Mouse (Mus musculus) erythroblast, adult 5-6 weeks (primary cell): Measurements from ENCODE around the gene Npepps. TPM values are rescaled to one million over a fixed set of nuclear protein-coding genes. Genes with fewer than 3 reads are reported as not detected.
"Not testable (repeated sequence)": the region's sequence is repeated elsewhere in the genome, so short reads cannot be mapped to it uniquely, and the experiment has no call there.

Experiments
- ATAC-seq: replicated peaks from 2 replicates; pipeline ENCODE4 v1.8.0; 2016; ENCODE audit warnings: moderate number of reproducible peaks, mild to moderate bottlenecking, moderate TSS enrichment, inconsistent platforms; ENCODE audit not compliant: poor library complexity, low FRiP score, severe bottlenecking
- total RNA-seq, 2 experiments: library from RNA; stranded (forward) in 1 of 2; stranded (reverse) in 1 of 2; fragments of 150-400 nt in 1 of 2; fragments of 200-764, 138-1000 nt in 1 of 2; gene quantifications; 2 replicates each; pipeline versions ENCODE4 v1.2.3 to v1.2.4; 2015 to 2017; ENCODE audit warnings: low replicate concordance in 2 of 2

The Npepps gene
- 18.1 and 21.7 TPM in 2 replicates for total RNA-seq (2015; ENCODE audit: low replicate concordance)
- total RNA-seq (2017; ENCODE audit: low replicate concordance): 7.2 and 21.7 TPM in 2 replicates

DNA sequence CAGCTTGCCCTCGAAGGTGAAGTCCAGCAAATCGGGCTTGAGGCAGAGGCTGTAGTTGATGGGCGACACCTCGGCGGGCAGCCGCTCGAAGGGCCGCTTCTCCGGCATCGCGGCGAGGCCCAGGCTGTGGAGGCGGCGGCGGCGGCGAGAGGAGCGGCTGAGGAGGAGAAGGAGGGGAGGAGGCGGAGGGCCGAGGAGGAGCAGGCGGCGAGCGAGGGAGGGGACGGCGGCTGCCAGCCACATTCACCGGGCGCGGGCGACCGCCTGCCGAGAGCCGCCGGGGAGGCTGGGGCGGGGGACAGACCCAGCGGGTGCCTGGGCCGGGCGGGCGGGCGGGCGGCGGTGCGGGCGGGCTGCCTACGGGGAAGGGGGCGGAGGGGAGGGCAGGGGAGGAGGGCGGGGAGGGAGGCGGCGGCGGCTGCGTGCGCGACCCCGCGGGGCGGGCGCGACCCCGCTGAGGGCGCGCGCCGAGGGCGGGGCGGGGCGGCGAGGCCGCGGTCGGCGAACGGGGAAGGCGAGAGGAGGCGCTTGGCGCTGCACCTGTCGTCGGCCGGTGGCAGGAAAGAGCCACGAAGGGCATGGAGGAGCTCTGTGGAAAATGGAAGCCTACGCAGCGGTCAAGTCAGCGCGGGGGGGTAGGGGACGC is at the start of gene Npepps:
Npepps (minus strand) TSS at position 423 of the 646 bp plus-strand sequence.
- ATAC-seq: peak; percentile 87

DNA sequence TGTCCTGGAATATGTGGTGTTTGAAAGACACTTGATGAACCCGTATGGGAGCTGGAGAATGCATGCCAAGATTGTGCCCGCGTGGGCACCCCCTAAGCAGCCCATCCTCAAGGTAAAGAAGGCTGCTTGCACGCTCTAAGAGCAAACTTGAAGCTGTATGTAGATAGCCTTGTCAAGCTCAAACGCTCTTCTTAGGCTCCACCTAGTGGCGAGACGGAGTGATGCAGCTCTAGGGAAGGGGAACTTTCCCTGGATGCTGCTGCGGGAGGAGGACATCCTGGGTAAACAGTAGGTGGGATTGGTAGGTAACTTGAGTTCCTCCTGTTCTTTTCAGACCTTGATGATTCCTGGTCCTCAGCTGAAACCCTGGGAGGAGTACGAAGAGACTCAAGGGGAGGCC is 47.7 kb upstream of the Npepps start:
- ATAC-seq: peak; percentile 84

DNA sequence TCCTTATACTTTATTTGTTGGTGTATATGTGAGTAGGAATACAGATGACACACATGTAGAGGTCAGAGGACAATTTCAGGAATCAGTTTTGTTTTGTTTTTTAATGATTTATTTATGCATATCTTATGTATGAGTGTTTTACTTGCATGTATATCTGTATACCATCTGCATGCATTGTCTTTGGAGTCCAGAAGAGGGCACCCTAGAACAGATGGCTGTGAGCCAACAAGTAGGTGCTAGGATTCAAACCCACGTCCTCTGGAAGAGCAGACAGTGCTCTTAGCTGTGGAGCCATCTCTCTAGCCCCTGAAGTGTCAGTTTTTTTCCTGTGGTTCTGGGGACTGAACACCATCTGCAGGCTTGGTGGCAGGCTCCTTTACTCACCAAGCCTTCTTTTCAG is 44.8 kb upstream of the Npepps start:
- ATAC-seq: no peak

DNA sequence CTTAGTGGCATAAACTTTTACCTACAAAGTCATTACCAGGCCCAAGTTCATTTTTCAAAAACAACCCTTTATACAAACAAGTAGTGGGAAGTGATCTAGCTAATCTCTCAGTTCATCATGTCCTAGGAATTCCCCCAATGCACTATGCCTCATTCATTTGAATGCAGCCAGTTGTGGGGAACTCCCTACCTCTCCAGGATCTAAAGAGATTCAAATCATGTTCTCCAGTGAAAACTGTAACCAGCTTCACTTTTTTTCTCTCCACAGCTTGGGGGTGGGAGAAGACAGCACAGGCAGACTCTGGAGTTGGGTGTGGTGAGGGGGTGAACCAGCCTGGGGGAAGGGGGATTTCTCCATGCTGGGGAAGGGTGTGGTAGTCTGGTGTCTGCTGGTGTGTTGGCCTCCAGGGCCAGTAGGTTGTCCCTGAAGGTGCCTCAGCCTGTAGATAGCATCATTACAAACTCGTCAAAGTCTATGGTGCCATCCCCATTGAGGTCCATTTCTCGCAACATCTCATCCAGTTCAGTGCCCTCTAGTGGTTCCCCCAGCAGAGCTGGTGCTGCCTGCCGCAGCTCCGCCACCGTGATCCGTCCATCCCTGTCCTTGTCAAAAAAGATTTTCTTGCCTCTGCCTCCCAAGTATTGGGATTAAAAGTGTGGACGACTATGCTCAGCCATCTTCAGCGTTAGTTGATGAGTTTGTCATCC is 41.6 kb upstream of the Npepps start:
- peak; percentile 97 for ATAC-seq

DNA sequence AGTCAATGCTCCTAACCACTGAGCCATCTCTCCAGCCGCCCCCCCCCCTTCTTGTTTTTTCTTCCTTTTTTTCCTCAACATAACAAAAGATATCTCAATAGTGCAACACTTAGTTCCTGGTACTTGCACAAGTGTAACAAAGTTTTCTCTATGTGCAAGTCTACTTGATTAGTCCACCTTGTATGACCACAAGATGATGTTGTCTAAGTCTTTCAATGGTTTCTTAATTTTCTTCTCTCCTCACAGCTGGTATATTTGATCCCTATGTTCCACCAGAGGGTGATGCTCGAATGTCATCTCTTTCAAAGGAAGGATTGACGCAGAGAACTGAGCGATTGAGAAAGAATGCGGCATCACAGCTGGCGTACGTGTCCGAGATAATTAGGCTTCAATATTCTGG is 40.8 kb upstream of the Npepps start:
- ATAC-seq: no peak

DNA sequence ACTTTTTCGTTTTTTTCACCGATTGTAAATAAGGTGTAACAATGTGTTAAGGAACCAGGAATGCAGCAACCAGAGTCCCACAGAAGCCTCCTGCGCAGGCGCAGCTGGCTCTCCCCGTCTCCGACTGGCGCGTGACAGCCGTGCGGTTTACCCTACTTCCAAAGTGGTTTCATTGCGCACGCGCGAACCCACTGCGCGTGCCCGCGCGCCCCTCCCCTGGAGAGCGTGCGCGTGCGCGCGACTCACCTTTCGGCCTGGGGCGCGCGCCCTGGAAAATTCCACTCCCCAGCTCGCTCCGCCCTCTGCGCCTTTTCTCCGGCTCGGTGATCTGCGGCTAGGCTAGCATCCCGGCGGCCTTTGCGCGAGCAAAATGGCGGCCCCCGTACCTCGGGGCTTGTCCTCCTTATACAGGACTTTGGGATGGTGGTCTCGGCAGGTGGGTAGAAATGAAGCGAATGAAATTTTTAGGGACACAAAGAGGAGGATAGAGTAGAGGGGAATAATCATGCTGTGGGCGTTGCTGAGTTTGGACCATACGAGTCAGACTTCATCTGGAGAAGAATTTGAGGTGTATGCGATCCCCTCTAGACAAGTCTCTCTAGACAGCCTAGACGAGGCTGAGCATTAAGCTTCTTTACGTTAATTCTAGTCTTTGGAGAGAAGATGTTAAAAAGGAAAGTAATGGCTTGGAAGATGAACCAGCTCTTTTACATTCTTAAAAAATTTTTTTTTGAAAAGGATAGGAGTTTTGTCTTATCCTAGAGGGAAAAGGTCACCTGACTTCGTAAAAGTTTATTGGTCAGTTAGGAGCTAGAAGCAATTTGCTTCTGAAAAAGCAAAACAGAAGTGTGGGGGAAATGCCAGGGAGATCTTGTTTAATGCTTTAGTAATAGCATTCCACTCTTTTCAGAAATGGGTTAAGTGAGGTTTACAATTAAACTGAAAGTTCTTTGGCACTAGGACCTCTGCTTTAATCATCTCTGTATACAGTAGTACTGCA is 35.4 kb upstream of the Npepps start, which contains the start of gene Mrpl45:
Mrpl45 (plus strand) TSS at position 213 of the 1,000 bp plus-strand sequence.
- ATAC-seq: peak; percentile 99

DNA sequence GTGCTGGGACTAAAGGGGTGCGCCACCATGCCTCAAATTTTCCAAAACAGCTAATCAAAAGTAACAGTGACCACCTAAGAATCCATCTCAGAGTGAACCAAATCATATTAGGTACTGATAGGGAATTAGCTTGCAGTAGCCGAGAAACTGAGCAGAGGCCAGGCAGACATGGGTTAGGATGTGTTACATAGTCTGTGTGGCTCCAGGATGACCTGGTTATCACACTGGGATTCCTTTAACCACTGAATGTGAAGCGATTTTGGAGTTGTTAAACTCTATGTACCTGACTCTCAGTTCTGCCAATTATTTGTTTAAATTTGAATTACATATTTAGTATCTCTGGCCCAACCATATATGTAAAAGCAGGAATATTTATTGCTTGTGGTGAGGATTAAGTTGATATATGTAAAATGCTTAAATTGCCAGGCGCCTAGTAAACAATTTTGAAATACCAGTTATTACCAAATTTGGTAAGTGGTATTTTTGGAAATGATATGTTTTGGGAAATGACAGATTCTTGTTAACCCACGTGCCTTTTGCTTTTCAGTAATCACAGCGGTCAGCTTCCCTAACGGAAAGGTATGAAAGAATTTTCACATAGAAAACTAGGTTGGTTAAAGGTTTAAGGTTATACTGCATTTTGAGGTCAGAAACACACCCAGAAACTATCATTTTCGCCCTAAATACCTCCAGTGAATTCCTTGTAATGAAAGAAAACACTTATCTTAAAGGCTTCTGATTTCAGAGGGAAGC is 34.5 kb upstream of the Npepps start:
- ATAC-seq: no peak

DNA sequence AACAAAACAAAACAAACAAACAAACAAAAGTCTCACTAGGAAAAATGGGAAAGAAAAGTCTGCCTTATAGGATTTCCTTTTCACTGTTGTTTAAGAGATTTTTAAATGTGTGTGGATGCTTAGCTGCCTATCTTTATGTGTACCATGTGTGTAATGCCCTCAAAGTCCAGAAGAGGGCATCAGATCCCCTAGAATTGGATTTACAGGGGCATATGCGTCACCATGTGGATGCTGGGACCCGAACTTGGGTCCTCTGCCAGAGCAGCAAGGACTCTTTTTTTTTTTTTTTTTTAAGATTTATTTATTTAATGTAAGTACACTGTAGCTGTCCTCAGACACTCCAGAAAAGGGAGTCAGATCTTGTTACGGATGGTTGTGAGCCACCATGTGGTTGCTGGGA is 33.7 kb upstream of the Npepps start:
- ATAC-seq: no peak

DNA sequence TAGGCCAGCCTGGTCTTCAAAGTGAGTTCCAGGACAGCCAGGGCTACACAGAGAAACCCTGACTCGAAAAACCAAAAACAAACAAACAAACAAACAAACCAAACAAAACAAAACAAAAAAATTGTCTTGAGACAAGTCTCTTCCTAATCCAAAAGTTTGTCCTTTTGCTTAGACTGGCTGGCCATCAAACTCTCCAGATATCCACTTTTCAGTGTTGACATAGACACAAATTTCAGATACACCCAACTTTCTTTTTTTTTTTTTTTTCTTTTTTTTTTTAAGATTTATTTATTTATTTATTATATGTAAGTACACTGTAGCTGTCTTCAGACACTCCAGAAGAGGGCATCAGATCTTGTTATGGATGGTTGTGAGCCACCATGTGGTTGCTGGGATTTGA is 32.4 kb upstream of the Npepps start:
- ATAC-seq: not testable (repeated sequence)

DNA sequence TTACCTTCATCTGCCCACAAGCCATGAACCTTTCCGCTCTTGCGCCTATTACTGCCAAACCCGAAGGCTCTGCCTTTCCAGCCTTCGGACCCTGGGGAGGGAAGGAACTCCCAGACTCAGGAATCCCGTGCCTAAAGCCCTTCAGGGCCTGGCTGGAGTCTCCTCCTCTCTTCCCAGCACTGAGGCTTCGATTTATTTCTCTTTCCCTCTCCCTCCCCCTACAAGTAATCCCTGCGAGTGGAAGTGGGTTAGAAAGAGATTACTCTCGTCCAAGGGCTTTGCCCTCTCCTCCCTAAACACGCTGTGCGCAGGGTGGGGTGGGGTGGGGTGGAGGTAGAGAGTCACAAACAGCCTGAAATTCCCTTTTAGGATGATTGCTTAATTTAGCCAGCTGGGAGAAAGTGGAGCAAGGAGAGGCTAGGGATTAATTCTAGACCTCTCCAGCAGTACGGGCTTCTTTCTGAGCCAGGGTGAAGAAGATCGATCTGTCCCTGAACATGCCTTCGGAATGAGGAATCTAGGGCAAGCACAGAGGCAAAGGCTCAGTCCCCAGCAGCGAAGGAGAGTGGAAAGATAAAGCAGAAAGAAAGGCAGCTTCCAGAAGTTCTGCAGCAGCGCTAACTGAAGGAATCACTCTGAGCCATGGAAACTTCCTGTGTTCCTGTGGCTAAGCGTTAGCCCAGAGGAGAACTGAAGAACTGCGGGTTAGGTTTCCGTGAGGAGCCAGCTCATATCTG is 30.6 kb upstream of the Npepps start:
- no peak for ATAC-seq

DNA sequence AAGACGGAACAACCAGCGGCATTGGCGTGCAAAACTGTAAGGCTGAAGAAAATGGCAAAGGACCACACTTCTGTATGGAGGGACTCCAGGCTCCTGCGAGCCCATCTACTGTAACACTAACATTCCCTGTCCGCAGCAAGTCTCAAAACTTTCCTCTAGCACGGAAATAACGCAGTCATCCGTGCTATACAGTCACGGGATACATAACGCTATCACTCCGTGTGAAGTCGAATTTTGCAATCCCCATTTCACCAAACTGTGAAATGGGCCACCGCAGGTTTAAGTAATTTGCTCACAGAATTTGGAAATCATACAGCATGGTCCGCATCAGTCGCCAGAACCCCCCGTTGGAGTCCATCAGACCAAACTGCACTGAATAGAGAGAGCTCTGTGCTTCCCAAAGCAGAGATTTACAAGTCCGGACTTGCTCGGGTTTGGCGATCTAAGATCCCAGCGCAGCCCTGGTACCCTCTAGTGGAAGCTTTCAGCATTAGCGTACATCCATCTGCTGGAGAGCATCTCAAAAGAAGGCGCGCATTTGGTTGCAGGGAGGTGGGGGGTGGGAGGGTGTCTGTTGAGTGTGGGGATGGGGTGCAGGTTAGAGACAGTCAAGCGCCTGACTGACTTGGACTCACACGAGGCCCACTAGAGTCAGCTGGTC is 29.6 kb upstream of the Npepps start:
- no peak for ATAC-seq

DNA sequence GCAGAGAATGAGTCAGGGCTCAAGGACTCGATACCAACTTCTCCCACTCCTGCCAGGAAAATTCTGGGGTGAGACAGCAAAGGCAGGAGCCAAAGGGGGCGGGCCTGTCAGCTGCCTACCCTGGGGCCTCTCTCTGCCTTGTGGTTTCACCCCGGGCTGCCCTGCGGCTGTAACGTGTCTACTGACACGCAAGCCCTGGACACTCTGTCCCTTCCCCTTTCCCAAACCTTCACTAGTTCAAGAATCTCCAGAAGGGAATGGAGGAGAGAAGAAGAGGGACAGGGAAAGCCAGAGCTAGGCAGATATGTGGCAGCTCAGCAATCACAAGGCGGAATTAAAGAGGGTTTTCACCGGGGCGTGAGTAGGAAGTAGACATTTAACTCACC is 29.0 kb upstream of the Npepps start:
- ATAC-seq: no peak

DNA sequence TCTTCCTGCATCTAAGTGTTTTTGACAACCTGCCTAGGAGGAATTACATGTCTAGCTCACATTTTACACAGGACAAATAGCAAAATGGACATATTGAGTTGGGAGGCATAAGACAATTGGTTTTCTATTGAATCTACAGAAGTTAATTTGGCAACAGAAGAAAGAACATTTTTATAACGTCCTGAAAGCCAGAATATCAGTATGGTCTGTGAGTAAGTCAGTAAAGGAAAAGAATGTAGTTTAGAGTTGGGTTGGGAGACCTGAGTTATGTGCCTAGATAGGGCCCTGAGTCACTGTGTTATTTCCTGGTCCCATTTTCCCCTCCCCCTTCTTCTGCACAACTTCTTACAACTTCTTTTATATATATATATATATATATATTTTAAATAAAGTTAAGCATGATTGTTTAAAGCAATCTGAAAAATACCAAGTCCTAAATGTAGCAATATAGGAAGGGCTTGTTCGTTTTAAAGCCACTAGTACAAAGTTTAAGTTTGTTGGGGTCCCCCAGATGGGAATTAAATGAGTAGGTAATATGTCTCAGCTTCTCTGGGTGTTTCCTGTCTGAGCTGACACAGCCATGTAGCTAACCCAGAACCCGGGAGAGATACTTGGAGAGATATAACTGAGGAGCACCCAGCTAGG is 28.5 kb upstream of the Npepps start:
- ATAC-seq: no peak

DNA sequence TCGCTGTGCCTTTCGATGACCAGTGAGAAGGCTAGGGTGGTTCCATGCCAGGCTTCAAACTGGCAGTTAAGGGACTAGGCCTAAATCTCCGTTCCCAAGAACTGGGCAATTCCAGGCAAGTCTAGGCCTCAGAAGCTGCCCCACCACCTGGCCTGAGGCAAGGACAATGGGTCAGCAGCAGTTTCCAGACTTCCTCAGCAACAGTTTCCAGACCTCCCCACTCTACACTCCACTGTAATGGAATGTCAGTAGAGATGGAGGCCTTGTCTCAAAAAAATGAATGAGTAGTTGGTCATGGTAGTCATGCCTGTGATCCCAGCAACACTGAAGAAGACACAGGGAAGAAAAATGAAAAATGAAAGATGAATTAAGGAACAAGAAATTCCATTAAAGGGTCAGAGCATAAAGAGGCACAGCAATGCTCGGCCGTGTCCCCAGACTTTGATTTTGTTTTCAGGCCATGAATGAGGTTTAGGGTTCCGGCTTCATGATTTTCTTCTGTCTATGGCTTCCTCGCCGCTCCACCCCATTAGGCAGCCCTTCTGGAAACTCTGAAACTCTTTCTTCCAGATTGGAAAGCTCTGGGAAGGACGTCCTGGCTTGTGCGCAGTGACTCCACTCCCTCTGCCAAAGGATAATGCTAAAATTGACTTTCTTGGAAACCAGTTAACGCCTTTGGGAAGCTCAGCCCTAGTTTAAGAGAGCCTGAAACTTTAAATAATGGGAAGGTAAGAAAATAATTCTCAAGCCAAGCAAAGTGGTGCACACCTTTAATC is 27.0 kb upstream of the Npepps start:
- no peak for ATAC-seq

DNA sequence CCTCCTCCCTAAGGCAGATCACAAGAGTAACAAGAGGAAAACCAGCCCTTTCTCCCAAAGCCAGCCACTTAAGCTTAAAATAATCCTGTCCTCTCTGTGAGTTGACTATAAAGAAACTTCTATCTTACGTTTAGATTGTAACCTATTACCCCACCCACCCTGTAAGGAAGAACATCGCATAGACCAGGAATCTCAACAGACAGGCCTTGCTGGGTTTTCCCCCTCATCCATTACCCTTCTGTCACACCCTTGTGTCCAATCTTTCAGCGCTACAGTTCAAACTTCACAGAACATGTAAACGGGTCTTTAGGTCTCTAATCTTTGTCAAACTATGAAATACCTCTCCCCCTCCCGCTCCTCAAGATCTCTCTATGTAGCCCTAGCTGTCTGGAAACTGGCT is 24.2 kb upstream of the Npepps start:
- ATAC-seq: no peak

DNA sequence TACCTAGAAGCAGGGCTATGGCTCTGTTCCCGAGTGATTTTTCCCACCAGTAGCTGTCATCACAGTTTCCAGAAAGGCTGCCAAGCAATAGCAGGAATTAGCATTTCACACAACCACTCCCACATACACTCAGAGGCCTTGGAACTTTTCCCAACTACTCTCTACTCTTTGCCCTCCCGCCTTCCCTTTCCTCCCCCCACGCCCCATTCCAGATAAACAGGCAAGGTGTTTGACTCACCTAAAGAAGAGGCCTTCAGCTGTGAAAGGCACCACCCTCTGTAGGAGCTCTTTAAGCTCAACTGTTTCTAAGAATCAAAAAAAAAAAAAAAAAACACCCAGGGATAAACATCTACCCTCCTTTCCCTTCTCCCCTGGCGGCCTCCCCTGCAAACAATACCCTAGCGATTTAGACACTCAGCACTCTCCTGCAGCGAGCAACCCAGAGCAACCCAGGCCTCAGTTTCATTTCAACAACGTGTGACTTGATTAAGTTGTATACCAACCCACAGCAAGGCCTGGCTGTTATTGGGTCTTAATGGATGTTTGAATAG is 21.9 kb upstream of the Npepps start:
- no peak for ATAC-seq

DNA sequence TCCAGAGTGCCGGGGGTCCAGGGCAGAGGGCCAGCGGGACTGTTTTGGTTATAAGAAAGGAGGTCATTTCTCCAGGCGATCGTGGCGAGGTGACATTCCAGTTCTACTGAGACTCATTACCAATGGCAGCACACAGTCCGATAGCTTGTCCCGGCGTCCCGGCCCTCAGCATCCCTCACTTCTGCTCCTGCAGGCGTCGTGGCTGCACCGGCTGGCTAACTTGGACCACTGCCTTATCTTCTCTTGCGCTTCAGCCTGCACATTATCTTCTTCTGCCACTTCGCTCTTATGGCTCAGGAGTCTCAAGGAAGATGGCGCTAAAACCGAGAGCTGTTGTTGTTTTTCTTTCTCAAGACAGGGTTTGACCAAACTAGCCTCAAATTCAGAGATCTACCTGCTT is 21.0 kb upstream of the Npepps start:
- ATAC-seq: no peak
